Mouse (Mus musculus) ovary, postnatal 10 days (tissue): ENCODE results near the gene Akap7.

ENCODE experiments used
- DNase-seq: peaks from one replicate; pipeline ENCODE4 v3.0.0; 2022; ENCODE audit warnings: low spot score

Akap7 gene

DNA sequence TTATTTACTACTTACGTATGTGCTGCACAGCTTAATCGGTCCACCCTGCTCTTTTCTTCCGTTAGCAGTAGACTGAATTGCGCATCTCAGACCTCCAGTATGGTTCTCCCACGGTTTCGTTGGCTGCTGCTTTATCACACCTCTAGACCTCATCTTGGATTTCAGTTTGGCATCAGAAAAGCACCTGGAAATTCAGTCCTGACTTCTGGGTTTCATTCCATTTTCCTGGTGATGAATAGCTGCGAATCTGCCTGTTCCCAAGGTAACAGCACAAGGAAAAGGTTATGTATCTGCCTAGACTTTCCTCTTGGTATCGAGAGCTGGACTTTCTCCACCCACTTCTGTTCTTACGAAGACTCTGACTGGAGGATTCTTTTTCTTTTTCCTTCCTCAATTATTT, at the start of gene Akap7:
Gene Akap7 (minus strand): TSS at position 101 of the 400 bp plus-strand sequence.
- no peak for DNase-seq

DNA sequence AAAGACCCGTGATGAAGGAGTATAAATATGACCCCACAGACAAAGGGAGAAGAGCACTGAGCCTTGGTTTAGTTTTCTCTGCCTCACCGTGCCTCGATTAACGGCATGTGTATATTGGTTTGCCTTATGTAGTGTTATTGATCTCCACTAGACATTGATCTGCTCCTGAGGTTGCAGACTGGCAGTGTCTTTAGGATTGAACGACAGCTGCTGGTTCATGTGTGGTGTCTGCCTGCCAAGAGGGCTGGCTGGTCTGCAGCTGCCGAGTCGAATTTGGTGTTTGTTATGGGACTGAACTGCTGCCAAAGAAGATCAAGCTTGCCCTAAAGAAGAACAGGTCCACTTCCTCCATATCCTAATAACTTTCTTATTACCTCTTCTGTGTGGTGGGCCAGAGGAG, 46.7 kb upstream of the Akap7 start:
- DNase-seq, result no peak

DNA sequence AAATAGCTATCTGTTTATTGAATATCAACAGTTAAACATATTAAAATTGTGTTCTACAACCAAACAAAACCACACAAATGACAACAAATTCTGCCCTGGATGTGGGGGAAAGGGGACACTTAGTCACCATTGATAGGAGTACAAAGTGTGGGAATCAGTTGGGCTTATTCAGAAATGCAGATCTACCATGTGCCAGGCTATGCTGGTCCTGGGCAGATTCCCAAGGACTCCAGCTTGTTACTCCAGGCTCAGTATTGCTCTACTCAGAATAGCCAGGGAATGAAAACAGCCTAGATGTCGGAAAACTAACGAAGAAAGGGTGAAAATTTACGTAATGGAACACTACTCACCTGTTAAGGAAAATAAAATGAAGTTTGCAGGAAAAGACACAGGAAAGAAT, 46.3 kb upstream of the Akap7 start:
- no peak for DNase-seq

DNA sequence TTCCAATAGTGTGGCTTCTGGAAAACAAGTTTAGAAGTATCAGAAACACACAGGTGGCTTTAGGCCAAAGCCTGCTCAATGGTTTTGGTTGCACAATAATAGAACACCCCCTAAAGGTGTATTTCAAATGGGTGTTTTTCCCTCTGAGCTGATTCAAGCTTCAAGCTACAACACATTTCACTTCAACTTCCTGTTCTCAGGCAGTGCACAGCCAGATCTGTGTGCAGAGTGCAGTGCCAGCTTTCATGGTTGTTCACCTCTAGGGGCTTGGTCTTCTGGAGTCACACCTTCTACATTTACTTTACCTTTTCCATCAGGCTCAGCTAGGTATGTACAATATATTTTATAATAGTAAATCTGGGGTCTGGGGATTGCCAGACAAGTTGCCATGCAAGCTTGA, 35.1 kb upstream of the Akap7 start:
- DNase-seq, result no peak

DNA sequence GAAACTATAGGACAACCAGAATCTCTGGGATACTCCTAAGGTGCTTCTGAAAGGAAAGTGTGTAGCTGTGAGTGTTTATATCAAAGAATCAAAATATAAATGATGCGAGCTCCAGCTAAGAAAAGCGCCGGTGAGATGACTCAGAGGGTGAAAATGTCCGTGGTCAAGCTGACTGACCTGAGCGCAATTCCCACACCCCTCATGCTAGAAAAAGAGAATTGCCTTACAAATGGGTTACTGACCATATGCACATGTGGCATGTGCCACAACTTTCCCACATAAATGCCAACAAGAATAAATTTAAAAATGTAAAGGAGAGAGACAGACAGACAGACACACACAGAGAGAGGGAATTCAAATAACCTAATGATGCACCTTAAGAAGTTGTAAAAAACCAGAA, 33.0 kb upstream of the Akap7 start:
- DNase-seq, result no peak

DNA sequence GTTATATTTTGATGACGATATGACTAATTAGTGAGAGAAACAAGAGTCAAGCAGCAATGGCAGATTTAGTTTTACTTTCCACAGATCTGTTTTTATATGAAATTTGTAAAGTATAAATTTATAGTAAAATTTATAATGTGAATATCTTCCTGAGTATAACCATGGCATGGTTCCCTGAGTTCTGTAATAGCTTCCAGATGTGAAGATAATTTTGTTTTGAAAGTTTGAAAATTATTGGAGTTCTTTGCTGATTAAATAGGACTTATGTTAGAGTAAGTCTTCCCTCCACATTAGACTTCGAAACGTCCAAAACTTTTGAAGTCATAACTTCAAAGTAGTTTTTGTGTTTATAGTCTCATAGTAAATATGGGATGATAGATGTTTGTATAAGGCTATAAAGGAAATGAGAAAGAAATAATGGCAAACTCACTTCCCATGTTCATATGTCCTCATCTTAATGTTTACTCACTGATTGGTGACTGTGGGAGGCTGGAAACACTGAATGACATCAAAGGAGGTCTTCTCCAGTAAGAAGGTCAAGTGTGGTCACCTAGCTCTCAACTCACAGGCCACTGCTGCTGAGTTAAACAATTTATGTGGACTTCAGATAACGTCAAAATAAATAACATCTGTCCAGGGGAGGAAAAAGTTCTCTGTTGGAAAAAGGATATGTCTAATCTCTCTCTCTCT, 25.9 kb upstream of the Akap7 start:
- DNase-seq, result no peak

DNA sequence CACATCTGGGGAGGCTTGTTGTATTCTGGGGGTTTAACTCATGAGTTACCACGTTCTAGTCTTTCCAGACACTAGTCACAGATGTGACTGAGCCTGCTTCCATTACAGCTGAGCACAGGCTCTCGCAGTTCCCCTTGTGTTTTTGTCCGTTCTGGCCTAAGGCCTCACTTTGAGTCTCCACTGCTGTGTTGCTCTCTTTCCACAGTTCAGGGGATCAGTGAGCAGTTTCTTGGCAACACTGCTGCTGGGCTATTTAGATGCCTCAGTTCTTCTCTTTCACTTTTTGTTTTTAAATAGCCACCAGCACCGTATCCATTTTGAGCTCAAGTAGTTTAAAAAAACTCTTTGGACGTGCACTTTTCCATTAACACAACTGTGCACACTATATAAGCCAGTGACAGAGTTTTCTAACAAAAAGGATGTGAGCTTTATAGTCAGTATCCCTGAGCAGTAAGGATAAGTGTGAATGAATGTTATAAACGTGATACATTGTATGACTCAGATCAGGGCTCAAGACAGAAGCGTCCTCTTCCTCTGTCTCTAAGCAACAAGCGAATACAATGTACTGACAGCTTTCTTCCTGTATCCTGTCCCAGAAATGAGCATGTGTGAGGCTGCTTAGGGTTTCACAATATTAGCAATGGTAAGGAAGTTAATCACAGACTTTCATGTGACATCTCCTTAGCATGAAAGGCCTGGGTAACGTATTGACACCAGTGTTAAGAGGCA, 23.8 kb upstream of the Akap7 start:
- DNase-seq, result no peak

DNA sequence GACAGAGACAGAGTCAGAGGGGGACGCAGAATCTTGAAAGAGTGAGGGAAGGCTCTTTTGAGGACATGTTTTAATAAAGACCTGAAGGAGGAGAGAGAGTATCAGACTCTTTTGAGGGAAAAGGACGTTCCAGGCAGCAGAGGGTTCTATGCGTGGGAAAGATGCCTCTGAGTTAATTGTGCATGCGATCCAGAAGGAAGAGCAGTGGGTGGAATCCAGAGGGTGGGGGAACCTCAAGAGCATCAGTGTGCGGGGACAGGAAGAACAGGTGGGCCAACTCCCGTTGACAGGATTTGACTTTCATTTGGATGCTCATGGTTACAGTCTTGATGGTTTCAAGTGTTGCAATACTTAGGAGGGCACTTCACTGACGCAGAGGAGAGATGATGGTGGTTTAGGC, 22.4 kb upstream of the Akap7 start:
- no peak for DNase-seq

DNA sequence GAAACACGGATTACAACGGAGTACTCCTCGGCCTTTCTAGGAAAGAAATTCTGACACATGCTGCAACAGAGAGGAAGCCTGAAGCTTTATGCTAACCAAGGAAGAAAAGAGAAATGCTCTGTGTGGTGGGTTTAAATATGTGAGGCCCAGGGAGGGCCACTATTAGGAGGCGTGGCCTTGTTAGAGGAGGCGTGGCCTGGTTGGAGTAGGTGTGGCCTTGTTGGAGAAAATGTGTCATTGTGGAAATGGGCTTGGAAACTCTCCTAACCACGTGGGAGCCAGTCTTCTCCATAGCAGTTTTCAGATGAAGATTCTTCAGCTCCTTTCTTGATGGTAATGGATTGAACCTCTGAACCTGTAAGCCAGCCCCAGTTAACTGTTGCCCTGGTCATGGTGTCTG, 19.8 kb upstream of the Akap7 start:
- no peak for DNase-seq

DNA sequence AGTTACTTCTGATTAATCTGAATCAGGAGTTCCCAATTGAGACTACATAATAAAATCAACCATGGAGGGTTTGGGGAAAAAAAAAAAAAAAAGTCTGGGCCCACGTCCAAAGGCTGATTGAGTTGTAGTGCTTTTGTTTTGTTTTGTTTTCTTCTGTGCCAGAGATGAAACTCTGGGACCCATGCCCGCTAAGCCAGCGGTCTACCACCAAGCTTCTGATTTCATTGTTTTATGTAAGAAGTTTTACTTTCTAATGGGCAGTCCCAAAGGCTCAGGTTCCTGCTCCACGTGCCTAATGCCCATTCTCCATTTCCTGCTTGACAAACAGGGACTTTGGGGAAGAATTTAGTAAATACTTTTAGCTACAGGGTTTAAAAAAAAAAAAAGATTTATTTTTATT, 18.0 kb upstream of the Akap7 start:
- no peak for DNase-seq

DNA sequence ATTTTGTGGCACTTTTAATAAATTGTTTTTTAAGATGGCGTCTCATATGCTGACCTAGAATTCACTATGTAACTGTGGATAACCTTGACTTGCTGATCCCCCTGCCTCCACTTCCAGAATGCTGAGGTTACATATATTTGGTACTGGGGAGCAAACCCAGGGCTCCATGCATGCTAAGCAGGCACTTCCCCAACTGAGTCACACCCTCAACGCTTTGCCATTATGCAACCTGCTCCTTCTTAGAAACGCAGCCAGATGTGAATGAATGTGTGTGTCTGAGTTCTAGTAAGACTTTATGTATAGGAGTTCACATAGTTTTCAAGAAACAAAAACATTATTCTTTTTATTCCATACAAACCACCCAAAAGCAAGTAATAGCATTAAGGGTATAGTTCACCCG, 13.5 kb upstream of the Akap7 start:
- no peak for DNase-seq

DNA sequence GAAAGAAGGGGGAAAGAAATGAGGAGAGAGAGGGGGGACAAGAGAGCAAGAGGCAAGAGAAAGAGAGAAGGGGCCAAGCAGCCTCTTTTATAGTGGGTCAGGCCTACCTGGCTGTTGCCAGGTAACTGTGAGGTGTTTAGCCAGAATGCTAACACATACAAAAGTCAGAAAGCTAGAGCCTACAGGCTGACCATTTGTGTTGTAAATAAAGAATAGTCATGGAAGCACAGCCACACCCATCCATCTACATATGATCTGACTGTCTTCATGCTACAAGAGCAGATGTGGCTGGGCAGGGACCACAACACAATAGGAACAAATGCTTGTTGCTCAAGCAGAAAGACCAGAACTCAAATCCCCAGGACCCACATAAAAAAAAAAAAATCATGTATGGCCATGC, 11.9 kb upstream of the Akap7 start:
- DNase-seq, result no peak

DNA sequence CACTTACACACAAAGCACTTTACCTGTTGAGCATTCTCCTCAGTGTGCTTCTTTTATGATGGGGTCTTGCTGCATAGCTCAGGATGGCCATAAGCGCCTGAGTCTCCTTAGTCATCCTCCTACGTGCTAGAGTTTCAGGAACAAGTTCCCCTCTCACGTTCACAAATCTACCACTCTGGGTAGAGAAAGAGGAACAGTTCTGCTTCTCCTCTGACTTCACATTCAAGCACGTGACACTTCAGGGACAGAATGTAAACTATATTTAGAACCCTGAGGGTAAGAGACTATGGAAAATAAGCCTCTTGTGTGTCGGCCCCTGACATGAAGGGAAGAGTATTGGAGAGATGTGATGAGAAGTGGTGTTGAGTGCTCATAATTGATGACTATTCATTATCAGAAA, 10.7 kb upstream of the Akap7 start:
- no peak for DNase-seq

DNA sequence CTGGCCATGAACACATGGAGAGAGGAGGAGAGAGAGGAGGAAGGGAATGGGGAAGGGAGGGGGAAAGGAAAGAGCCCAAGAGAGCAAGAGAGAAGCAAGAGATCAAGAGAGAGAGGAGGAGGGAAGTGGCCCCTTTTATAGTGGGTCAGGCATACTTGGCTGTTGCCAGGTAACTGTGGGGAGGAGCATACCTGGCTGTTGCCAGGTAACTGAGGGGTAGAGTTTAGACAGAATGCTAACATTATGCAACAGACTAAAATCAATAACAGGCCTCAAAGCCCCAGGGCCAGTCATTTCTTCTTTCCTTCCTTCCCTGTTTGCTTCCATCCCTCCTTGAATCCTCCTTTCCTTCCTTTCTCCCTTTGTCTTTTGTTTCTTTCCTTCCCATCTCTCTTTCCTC, 10.0 kb upstream of the Akap7 start:
- no peak for DNase-seq

DNA sequence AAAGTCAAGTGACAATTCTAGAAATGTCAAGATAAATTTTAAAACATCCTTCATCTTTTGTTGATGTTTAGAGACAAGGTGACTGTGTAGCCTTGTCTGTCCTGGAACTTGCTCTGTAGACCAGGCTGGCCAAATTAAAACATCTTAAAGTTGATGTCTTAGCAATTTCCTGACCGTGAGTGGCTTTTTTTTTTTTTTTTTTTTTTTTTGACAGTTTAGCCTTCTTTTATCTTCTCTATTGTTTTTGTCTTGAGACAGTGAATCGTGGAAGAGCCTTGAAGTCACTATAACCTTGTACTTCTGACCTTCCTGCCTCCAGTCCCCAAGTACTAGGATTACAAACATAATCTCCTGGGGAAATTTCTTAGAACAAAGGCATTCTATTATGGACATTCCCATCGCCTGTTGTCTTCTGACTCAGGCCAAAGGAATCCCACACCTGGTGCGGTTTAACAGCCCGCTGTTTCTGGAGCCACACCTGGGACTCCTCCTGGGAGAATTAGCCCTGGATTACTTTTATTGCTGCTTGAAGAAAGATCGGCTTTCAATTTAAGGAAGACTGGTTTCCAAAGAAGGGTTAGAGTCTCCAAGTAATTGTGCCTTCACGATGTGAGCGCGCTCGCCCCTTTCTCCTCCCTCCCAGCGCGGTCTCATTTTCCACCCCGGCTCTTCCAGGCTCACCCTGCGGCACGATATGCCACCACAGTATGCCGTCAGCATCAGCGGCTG, 6.3 kb upstream of the Akap7 start:
- no peak for DNase-seq

DNA sequence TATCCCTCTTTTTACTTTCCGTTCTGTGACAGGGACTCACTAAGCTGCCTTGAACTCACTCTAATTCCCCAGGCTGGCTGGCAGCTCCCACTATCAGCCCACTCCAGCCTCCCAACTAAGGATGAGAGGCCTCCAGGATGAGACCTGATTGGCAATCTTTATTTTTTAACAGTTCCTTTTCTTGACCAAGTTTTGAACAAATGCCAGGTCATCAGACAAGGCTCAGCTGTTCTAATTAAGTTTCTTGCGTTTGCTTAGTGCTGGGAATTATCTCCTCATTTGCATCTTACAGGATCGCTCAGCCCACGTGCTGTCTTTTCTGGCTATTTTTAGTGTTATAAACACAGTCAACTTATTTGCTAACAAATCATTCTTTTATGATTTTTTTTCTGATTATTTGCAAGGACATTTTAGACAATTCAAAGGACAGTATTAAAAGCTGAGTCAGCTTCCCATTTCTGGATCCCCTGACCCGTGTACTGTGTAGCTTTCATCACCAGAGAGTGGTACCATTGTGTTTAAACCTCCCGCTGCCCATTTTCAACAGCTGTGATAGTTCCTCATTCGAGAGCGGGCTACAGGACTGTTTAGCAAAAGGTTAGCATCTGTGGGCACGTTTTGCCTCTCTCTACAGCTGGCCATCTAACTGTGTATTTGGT, 4.0 kb upstream of the Akap7 start:
- DNase-seq, result no peak

DNA sequence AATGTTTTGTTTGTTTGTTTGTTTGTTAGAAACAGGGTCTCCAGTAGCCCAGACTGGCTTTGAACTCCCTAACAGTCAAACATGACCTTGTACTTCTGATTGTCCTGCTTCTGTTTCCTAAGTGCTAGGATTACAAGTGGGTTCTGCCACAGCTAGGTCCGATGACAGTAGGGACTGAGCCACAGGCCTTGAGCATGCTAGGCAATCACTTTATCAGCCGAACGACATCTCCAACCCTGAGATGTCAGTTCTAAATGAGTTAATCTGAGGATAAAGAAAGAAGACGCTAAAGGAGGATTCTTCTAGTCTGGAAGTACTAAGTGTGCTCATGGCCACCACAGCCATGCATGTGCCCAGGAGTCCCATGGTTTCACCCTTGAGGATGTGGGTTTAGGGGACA, 3.1 kb upstream of the Akap7 start:
- DNase-seq, result no peak

DNA sequence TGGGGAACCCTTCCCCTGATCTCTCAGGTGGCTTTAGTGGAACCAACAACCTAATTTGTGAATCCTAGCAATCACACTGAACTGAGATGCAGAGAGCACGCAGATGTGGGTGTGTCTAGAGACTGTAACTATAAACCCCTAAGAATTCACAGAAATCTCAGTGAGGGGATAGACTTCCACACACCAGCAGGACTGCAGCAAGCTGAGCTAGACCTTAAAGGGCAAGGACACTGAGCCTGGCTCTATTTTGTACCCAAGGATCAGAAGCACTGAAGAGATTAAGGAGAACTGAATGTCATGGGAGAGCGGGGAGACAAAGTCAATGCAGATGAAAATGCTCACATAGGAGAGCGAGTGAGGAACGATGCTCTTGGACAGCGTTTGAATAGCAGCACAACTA, 2.3 kb upstream of the Akap7 start:
- DNase-seq, result no peak

DNA sequence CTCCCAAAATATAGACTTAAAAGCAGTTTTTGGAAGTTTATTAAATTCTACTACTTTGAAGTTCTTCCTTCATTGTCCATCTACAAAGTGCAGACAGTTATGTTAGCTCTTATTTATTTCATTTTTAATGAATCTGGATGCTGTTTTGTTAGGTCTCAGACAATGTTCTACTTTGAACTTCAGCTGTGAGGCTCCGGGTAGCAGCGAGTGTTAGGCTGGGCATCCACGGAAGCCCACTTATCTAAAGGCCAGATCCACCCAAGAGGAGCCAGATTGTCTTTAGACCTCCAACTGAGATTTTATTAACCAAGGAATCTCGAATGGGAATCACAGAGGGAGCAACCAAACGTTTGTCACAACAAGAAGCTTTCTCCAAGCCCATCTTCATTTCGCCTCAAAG, 2.5 kb downstream of the Akap7 start:
- DNase-seq, result no peak

DNA sequence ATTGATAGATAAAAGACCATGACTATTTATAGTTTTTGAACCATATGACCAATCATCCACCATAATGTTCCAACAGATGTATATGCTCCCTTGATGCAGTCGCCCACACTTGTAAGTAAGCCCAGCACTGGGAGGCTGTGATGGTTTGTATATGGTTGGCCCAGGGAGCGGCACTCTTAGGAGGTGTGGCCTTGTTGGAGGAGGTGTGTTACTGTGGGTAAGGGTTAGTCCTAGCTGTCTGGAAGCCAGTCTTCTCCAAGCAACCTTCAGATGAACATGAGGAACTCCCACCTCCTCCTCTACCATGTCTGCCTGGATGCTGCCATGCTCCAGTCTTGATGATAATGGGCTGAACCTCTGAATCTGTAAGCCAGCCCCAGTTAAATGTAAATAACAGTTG, 3.1 kb downstream of the Akap7 start:
- no peak for DNase-seq

DNA sequence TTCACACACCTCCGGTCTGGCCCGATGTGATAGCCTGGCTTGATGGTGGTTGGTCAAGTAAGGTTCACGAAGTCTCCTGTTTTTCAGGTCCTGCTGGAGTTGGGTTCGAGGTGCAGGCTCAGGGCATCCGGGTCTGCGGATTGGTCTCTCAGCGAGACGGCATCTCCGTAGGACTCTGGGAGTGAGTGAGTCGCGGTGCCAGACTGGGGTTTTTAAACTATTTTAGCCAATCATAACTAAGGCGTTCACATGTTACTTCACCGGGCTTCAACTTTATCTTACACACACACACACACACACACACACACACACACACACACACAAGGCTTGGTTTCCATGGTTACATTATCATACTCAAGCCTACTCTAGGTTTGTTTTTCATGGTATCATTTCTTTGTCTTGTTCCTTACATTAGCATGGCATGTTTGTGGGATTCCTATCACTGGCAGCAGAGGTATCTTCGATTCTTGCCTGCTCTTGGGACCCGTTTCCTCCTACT, 8.6 kb downstream of the Akap7 start:
- no peak for DNase-seq

DNA sequence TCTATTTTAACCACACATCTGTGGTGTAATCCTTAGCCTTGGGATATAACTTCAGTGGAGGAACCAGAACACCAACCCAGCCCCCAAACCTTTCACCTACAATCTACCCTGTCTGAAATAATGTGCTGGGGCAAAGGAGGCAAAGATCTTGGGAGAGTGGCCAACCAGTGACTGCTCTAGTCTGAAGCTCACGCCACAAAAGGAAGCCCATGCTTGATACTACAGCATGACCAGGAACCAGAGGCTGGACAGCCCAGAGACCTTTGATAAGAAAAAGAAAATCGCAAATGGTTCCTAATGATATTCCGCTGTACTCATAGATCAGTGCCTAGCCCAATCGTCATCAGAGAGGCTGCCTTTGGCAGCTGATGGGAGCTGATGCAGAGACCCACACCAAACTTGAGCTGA, 9.4 kb downstream of the Akap7 start:
- no peak for DNase-seq
